Mouse (Mus musculus) embryonic facial prominence, embryonic 11.5 days (tissue): ENCODE results near the gene Fam25c. TPM values are rescaled to one million over a fixed set of nuclear protein-coding genes. Genes with fewer than 3 reads are reported as not detected.

ENCODE experiments used
- ATAC-seq: fragments of 200-750 bp; cut with Nextera tagmentation; replicated peaks from 2 replicates; pipeline ENCODE4 v1.8.0; 2017; ENCODE audit warnings: low read depth; ENCODE audit not compliant: insufficient number of reproducible peaks, low FRiP score, low TSS enrichment
- DNase-seq: peaks from one replicate; pipeline ENCODE4 v3.0.0-alpha.2; 2015; ENCODE audit warnings: low spot score
- H3K27ac ChIP-seq: fragments of 300-500 bp; sonication (generic); replicated peaks from 2 replicates; pipeline ENCODE4 v1.5.1; 2014; ENCODE audit warnings: mild to moderate bottlenecking, low read depth, low read length, control low read depth
- H3K27me3 ChIP-seq: fragments of 300-500 bp; sonication (generic); 2 replicates; pipeline ENCODE4 v1.6.1; 2014; ENCODE audit warnings: mild to moderate bottlenecking, low read length, moderate library complexity, mixed read lengths; ENCODE audit not compliant: control insufficient read depth, insufficient read depth
- H3K36me3 ChIP-seq: fragments of 300-500 bp; sonication (generic); replicated peaks from 2 replicates; pipeline ENCODE4 v1.6.1; 2014; ENCODE audit warnings: low read depth, mild to moderate bottlenecking, low read length, moderate library complexity, mixed read lengths; ENCODE audit not compliant: control insufficient read depth, insufficient read depth
- H3K4me1 ChIP-seq: fragments of 300-500 bp; sonication (generic); 2 replicates; pipeline ENCODE4 v1.6.1; 2014; ENCODE audit warnings: low read length, mixed read lengths; ENCODE audit not compliant: control insufficient read depth, insufficient read depth
- H3K4me2 ChIP-seq: fragments of 300-500 bp; sonication (generic); 2 replicates; pipeline ENCODE4 v1.6.1; 2014; ENCODE audit warnings: low read depth, mild to moderate bottlenecking, control low read depth, low read length, moderate library complexity
- H3K4me3 ChIP-seq: fragments of 300-500 bp; sonication (generic); 2 replicates; pipeline ENCODE4 v1.5.1; 2014; ENCODE audit warnings: low read depth, low read length, control low read depth
- H3K9ac ChIP-seq: fragments of 300-500 bp; sonication (generic); replicated peaks from 2 replicates; pipeline ENCODE4 v1.6.1; 2014; ENCODE audit warnings: mild to moderate bottlenecking, control low read depth, low read length
- H3K9me3 ChIP-seq: fragments of 300-500 bp; sonication (generic); replicated peaks from 2 replicates; pipeline ENCODE4 v1.6.1; 2016; ENCODE audit warnings: mild to moderate bottlenecking, low read length, inconsistent platforms, mixed read lengths; ENCODE audit not compliant: control insufficient read depth
- WGBS: fragments of 180-500 bp; shearing (Covaris S2); extraction: QIAGEN DNeasy Blood & Tissue Kit; methylation state at CpG from one replicate; pipeline ENCODE4 v1.1.7; 2014; 5-methylcytosine and 5-hydroxymethylcytosine counted together
- polyA plus RNA-seq: library from polyadenylated mRNA; unstranded; fragments of >200 nt; fragmentation: Nextera tagmentation; extraction: Ambion mirVana; gene quantifications from 2 replicates; pipeline ENCODE4 v1.2.1, GENCODE M21; 2014

The Fam25c gene
- polyA plus RNA-seq, 1 experiment from 2014 or later = not detected

DNA sequence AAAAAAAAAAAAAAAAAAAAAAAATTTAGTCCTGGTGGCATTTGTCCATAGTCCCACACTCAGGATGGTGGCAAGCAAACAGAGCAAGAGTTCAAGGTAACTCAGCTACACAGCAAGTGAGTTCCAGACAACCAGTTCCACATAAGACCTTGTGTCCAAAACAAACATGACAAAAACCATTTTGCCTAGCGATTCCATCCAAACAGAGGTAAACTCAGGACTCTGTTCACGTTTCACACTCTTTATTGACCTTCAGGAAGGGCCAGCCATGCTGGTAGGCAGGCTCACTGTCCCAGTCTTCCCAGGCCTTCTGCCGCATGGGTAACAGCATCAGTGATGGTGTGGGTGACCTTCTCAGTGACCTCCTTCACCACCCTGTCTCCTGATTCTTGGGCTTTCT is 3.6 kb downstream of the Fam25c start:
- no peak for ATAC-seq
- WGBS = 65% methylated on average over 3 of the region's 3 CpGs
- no peak for DNase-seq

GRCm38 (mm10) chr14:34349007-34349406 is 6.2 kb downstream of the Fam25c start:
- DNase-seq = no peak
- Histone ChIP-seq H3K9ac (no peak overlapping the region), H3K27me3 (no peaks in the 10 kb centered on the region), H3K36me3 (no peaks in the 10 kb centered on the region), H3K4me2 (no peak overlapping the region), H3K9me3 (no peaks in the 10 kb centered on the region), H3K27ac (no peak overlapping the region), H3K4me3 (no peak overlapping the region), H3K4me1 (no peaks in the 10 kb centered on the region)
- no peak for ATAC-seq
- WGBS = 84% methylated on average over 8 of the region's 8 CpGs

More for the DNA sequence above, 3.6 kb downstream of the Fam25c start:
- H3K36me3 ChIP-seq = no peaks in the 10 kb centered on the region
- H3K9ac ChIP-seq = no peak overlapping the region
- H3K4me2 ChIP-seq = no peak overlapping the region
- no peaks in the 10 kb centered on the region for H3K27me3 ChIP-seq
- H3K27ac ChIP-seq = no peak overlapping the region
- no peaks in the 10 kb centered on the region for H3K4me1 ChIP-seq
- no peaks in the 10 kb centered on the region for H3K9me3 ChIP-seq
- no peak overlapping the region for H3K4me3 ChIP-seq

GRCm38 (mm10) chr14:34348301-34348700 is 6.9 kb downstream of the Fam25c start:
- WGBS = 79% methylated on average over 7 of the region's 7 CpGs
- no peak overlapping the region for H3K9ac ChIP-seq
- H3K9me3 ChIP-seq = no peaks in the 10 kb centered on the region
- ATAC-seq (no peak), DNase-seq (no peak)
- H3K4me3 ChIP-seq = no peak overlapping the region
- H3K4me2 ChIP-seq = no peak overlapping the region
- no peaks in the 10 kb centered on the region for H3K4me1 ChIP-seq
- no peaks in the 10 kb centered on the region for H3K36me3 ChIP-seq
- H3K27me3 ChIP-seq = no peaks in the 10 kb centered on the region
- H3K27ac ChIP-seq = no peak overlapping the region

DNA sequence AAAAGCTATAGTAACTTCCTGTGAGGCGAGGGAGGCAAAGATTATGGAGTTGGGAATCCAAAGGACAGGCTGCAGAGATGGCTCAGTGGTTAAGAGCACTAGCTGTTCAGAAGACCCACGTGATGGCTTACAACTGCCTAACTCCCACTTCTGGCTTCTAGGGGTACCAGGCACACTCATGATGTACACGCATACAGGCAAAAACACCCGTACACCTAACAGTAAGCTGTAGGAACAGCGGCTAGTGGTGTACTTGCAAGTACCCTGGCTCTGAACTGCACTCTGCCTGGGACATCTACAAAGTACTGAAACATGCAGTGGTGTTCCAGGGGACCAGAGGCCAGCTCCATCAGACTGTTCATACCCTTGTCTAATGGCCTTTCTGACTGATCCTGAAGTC is 8.1 kb downstream of the Fam25c start:
- WGBS = 95% methylated on average over 5 of the region's 5 CpGs
- Histone ChIP-seq H3K9ac (no peak overlapping the region), H3K4me2 (no peak overlapping the region), H3K4me1 (no peaks in the 10 kb centered on the region), H3K4me3 (no peak overlapping the region), H3K36me3 (peaks cover under 1% of the 10 kb centered on the region), H3K27me3 (no peaks in the 10 kb centered on the region), H3K27ac (no peak overlapping the region), H3K9me3 (no peaks in the 10 kb centered on the region)
- DNase-seq (no peak), ATAC-seq (no peak)

GRCm38 (mm10) chr14:34345771-34346566 is 9.3 kb downstream of the Fam25c start:
- H3K36me3 ChIP-seq = peaks cover 2% of the 10 kb centered on the region
- H3K27ac ChIP-seq = no peak overlapping the region
- DNase-seq (peak; percentile 20), ATAC-seq (0 out of 2 replicates have a peak, but pooled peaks have one; percentile 48)
- H3K4me1 ChIP-seq = no peaks in the 10 kb centered on the region
- no peaks in the 10 kb centered on the region for H3K27me3 ChIP-seq
- 56% methylated on average over 12 of the region's 12 CpGs for WGBS
- H3K9me3 ChIP-seq = no peaks in the 10 kb centered on the region
- no peak overlapping the region for H3K4me2 ChIP-seq
- H3K4me3 ChIP-seq = no peak overlapping the region
- no peak overlapping the region for H3K9ac ChIP-seq

DNA sequence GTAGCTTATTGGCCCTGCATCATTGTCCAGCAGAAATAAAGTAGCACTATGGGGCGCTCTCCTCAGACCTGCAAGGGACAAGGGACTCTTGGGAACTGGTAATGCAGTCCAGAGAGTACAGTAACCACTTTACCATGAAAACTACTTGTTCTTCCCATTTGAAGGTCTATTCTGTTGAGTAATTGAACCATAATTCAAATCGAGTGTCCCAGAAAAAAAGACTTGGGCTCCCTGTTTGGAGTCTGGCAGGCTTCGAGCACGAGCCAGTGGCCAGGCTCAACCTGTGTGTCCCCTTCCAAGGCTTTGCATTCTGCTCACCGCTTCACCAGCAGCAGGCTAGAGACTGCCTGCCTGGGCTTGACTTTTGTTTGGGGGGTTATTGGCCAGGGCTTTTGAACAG is 10.9 kb downstream of the Fam25c start:
- peaks cover 2% of the 10 kb centered on the region for H3K36me3 ChIP-seq
- H3K9me3 ChIP-seq = no peaks in the 10 kb centered on the region
- H3K27me3 ChIP-seq = no peaks in the 10 kb centered on the region
- H3K9ac ChIP-seq = no peak overlapping the region
- 83% methylated on average over 5 of the region's 5 CpGs for WGBS
- H3K4me2 ChIP-seq = no peak overlapping the region
- H3K4me1 ChIP-seq = no peaks in the 10 kb centered on the region
- H3K27ac ChIP-seq = no peak overlapping the region
- ATAC-seq (no peak), DNase-seq (no peak)
- no peak overlapping the region for H3K4me3 ChIP-seq

- H3K36me3 ChIP-seq = peaks cover 2% of the 10 kb centered on the region
- no peak overlapping the region for H3K27ac ChIP-seq
Measured at GRCm38 (mm10) chr14:34343078-34343477, 12.2 kb downstream of the Fam25c start.

DNA sequence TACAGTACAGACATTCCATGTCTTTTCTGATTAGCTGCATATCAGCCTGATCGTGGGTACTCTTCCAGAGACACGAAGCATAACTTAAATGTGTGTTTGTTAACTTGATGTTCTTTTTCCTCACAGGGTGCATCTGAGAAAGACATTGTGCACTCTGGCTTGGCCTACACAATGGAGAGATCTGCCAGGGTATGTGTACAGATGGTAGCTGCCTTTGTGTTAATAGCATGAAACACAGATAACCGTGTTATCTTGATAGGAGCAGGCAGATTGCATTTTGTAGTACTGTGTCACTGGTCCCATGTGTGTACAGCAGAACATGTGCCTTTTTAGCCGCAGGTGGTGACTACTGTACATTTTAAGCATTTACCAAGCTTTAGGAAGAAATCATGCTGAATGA is 13.2 kb downstream of the Fam25c start:
- H3K4me3 ChIP-seq = no peak overlapping the region
- no peaks in the 10 kb centered on the region for H3K27me3 ChIP-seq
- ATAC-seq (no peak), DNase-seq (no peak)
- no peaks in the 10 kb centered on the region for H3K4me1 ChIP-seq
- WGBS = 86% methylated on average over 4 of the region's 4 CpGs
- no peak overlapping the region for H3K9ac ChIP-seq
- H3K36me3 ChIP-seq = peaks cover 2% of the 10 kb centered on the region
- no peak overlapping the region for H3K27ac ChIP-seq
- H3K9me3 ChIP-seq = no peaks in the 10 kb centered on the region
- no peak overlapping the region for H3K4me2 ChIP-seq

More at GRCm38 (mm10) chr14:34343078-34343477, 12.2 kb downstream of the Fam25c start:
- no peak for ATAC-seq
- Histone ChIP-seq H3K9ac (no peak overlapping the region), H3K4me1 (no peaks in the 10 kb centered on the region), H3K4me2 (no peak overlapping the region), H3K4me3 (no peak overlapping the region), H3K9me3 (no peaks in the 10 kb centered on the region), H3K27me3 (no peaks in the 10 kb centered on the region)
- WGBS = 88% methylated on average over 4 of the region's 4 CpGs
- DNase-seq = no peak
